8 mouse cellular contexts compared by ENCODE assay signal in genomic region chr11:86544639-86545299, GRCm38 (mm10). TPM values are rescaled to one million over a fixed set of nuclear protein-coding genes. Genes with fewer than 3 reads are reported as not detected.
DNase-seq lines count a peak whose midpoint lies in the region; ATAC-seq lines count a peak whose summit lies in the region.

TSS of gene Rps6kb1 (minus strand) at chr11:86544805.
TSS of gene Tubd1 (plus strand) at chr11:86544991.

- H3K27me3 ChIP-seq in heart, embryonic 13.5 days (replicated peaks): no peaks in the 10 kb centered on the region
- H3K27me3 ChIP-seq in liver, embryonic 12.5 days (replicated peaks): no peaks in the 10 kb centered on the region
- H3K27me3 ChIP-seq in stomach, embryonic 15.5 days (replicated peaks): no peaks in the 10 kb centered on the region

- H3K4me1 ChIP-seq in brown adipose tissue, adult 24 weeks (ENCODE audit: control insufficient read depth, insufficient read depth, insufficient read length, low read length): peaks cover 11% of the 10 kb centered on the region
- H3K4me1 ChIP-seq in heart, embryonic 13.5 days: peaks cover 35% of the 10 kb centered on the region
- peaks cover 41% of the 10 kb centered on the region for H3K4me1 ChIP-seq in liver, embryonic 12.5 days
- peaks cover 13% of the 10 kb centered on the region; the same call in 1 of the 2 replicates for H3K4me1 ChIP-seq in stomach, embryonic 15.5 days

- WGBS in heart, embryonic 13.5 days: under 1% methylated on average over 43 of the region's 43 CpGs
- under 1% methylated on average over 43 of the region's 43 CpGs for WGBS in liver, embryonic 12.5 days (ENCODE audit: insufficient replicate concordance)
- under 1% methylated on average over 43 of the region's 43 CpGs for WGBS in stomach, embryonic 15.5 days

- H3K36me3 ChIP-seq in heart, embryonic 13.5 days: peaks cover 17% of the 10 kb centered on the region
- peaks cover 21% of the 10 kb centered on the region for H3K36me3 ChIP-seq in liver, embryonic 12.5 days
- no peaks in the 10 kb centered on the region for H3K36me3 ChIP-seq in stomach, embryonic 15.5 days

- peak; percentile 100 for DNase-seq in CD4-positive, CD25-positive, alpha-beta regulatory T cell, adult 2 months (ENCODE audit: low read depth, low spot score)
- DNase-seq in fat pad, adult 2 months (ENCODE audit: extremely low read depth, low read depth, low spot score): peak; percentile 94
- peak; percentile 100 for DNase-seq in kidney, postnatal 10 days
- DNase-seq in natural killer cell, adult 2 months (ENCODE audit: low spot score in 2 of 2): peak; percentile 98 to 99

- peak within 1 kb of the TSS; percentile 85 for H3K4me2 ChIP-seq in heart, embryonic 13.5 days
- H3K4me2 ChIP-seq in liver, embryonic 12.5 days: peak within 1 kb of the TSS; percentile 87
- peak within 1 kb of the TSS; percentile 66 for H3K4me2 ChIP-seq in stomach, embryonic 15.5 days

- peak within 1 kb of the TSS; percentile 99 for H3K9ac ChIP-seq in heart, embryonic 13.5 days
- peak within 1 kb of the TSS; percentile 98 for H3K9ac ChIP-seq in liver, embryonic 12.5 days
- H3K9ac ChIP-seq in stomach, embryonic 15.5 days: peak within 1 kb of the TSS; percentile 96

- no peaks in the 10 kb centered on the region for H3K9me3 ChIP-seq in heart, embryonic 13.5 days
- H3K9me3 ChIP-seq in liver, embryonic 12.5 days (replicated peaks): no peaks in the 10 kb centered on the region
- no peaks in the 10 kb centered on the region for H3K9me3 ChIP-seq in stomach, embryonic 15.5 days

- peak within 1 kb of the TSS; percentile 73 for H3K27ac ChIP-seq in brown adipose tissue, adult 24 weeks (replicated peaks; ENCODE audit: low read depth, low read length)
- peak within 1 kb of the TSS; percentile 91 for H3K27ac ChIP-seq in heart, embryonic 13.5 days (replicated peaks)
- peak within 1 kb of the TSS; percentile 88 for H3K27ac ChIP-seq in liver, embryonic 12.5 days
- peak within 1 kb of the TSS; percentile 85 for H3K27ac ChIP-seq in stomach, embryonic 15.5 days

- H3K4me3 ChIP-seq in brown adipose tissue, adult 24 weeks (ENCODE audit: insufficient read depth, low read depth, low read length): peak within 1 kb of the TSS; percentile 77
- H3K4me3 ChIP-seq in heart, embryonic 13.5 days: peak within 1 kb of the TSS; percentile 97
- peak within 1 kb of the TSS; percentile 94 for H3K4me3 ChIP-seq in liver, embryonic 12.5 days
- H3K4me3 ChIP-seq in stomach, embryonic 15.5 days (replicated peaks): peak within 1 kb of the TSS; percentile 92

- peak; percentile 94 for ATAC-seq in heart, embryonic 13.5 days (ENCODE audit: extremely low read depth, insufficient number of reproducible peaks, low FRiP score, low TSS enrichment)
- ATAC-seq in liver, embryonic 12.5 days: peak; percentile 97
- ATAC-seq in stomach, embryonic 15.5 days (ENCODE audit: insufficient read depth, low FRiP score, low read depth): peak; percentile 99

RNA-seq across cellular contexts. Expression of gene Rps6kb1, which starts in this region (rescaled TPM):
- 42.7 and 44.0 TPM in 2 replicates for polyA plus RNA-seq in brown adipose tissue, adult 24 weeks (2012; ENCODE audit: insufficient read depth, insufficient read length, missing spikeins)
- 39.6 and 41.2 TPM in 2 replicates for polyA plus RNA-seq in heart, embryonic 13.5 days (2015; fragmentation: Nextera tagmentation; extraction: Ambion mirVana)
- 35.9 and 40.6 TPM in 2 replicates for polyA plus RNA-seq in liver, embryonic 12.5 days (2016; fragmentation: Nextera tagmentation; extraction: Ambion mirVana)
- 53.7 and 62.2 TPM in 2 replicates for polyA plus RNA-seq in stomach, embryonic 15.5 days (2015; fragmentation: Nextera tagmentation; extraction: Ambion mirVana)

RNA-seq across cellular contexts. Expression of gene Tubd1, which starts in this region (rescaled TPM):
- 7.5 and 9.3 TPM in 2 replicates for polyA plus RNA-seq in brown adipose tissue, adult 24 weeks (2012; ENCODE audit: insufficient read depth, insufficient read length, missing spikeins)
- polyA plus RNA-seq in heart, embryonic 13.5 days (2015; fragmentation: Nextera tagmentation; extraction: Ambion mirVana): 11.5 and 11.9 TPM in 2 replicates
- 13.7 and 14.8 TPM in 2 replicates for polyA plus RNA-seq in liver, embryonic 12.5 days (2016; fragmentation: Nextera tagmentation; extraction: Ambion mirVana)
- 11.9 and 12.9 TPM in 2 replicates for polyA plus RNA-seq in stomach, embryonic 15.5 days (2015; fragmentation: Nextera tagmentation; extraction: Ambion mirVana)

Comparison
In these comparisons a context has a peak if more than half of its experiments do, and no peak if none do; other contexts are left out.
1. Peak in every context shown above with its lines: DNase-seq, ATAC-seq, H3K4me3 ChIP-seq and H3K27ac ChIP-seq.